Mouse (Mus musculus): ENCODE measurements around the gene Hhip.

DNA sequence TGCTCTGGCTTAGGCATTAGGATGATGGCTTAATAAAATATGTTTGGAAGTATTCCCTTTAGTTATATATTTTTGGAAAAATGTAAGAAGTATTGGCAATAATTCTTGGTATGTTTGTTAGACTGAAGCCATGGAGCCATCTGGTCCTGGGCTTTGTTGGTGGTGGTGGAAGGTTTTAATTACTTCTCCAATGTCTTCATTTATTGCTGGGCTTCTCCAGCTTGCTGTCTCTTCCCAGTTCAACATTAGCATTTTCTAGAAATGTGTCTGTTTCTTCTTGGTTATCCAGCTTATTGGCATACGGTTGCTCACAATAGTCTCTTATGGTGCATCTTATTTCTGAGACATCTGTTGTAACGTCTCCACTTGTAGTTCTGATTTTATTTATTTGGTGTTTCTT lies 29.2 kb upstream of the Hhip start:
- TF ChIP-seq CTCF (IDR thresholded peaks at IDR 0.05; ENCODE audit: control insufficient read depth, insufficient read depth, insufficient read length) (no peak), MAX (IDR thresholded peaks at IDR 0.05) (no peak), FOSL1 (IDR thresholded peaks at IDR 0.05; ENCODE audit: insufficient read depth, low read length, poor library complexity, severe bottlenecking) (no peak)

All from C2C12 (cell line).